Mouse (Mus musculus): ENCODE data around the gene D6Wsu163e. TPM values are rescaled to one million over a fixed set of nuclear protein-coding genes. Genes with fewer than 3 reads are reported as not detected.

D6Wsu163e gene
- total and polyA plus RNA-seq, 3 experiments, result 28.4 to 31.4 TPM; not detected in 1

DNA sequence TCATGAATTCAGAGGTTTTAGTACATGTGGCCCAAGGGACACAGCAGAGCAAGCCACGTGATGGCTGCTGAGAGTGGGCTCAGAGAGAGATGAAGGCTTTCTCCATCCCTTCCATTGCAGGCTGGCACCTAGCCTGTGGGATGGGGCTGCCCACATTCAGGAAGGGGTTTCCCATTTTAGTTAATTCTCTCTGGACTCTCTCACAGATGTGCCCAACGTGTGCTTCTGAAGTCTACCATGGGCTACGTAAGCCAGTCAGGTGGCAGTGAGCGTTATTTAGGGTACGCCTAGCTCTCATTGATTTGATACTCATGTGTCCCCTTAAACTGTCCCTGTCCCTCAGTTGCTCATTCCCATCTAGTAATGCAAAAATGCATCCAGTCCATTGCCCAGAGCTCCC is 24.8 kb upstream of the D6Wsu163e start:
- Histone ChIP-seq H3K27ac (ENCODE audit: control insufficient read depth, low read depth, low read length) (no peak overlapping the region), H3K9ac (ENCODE audit: control insufficient read depth, low read depth, low read length, poor library complexity, severe bottlenecking) (no peak overlapping the region)
- TF ChIP-seq MAX (IDR thresholded peaks at IDR 0.05; ENCODE audit: low read length) (no peak), MXI1 (IDR thresholded peaks at IDR 0.05; ENCODE audit: low read depth, low read length) (no peak), CHD2 (IDR thresholded peaks at IDR 0.05; ENCODE audit: low read length) (no peak), POLR2AphosphoS5 (IDR thresholded peaks at IDR 0.05; ENCODE audit: borderline replicate concordance, low read depth, low read length) (no peak), SIN3A (IDR thresholded peaks at IDR 0.05; ENCODE audit: low read length) (no peak), UBTF (IDR thresholded peaks at IDR 0.05; ENCODE audit: borderline replicate concordance, insufficient read depth, low read depth, low read length) (no peak), CHD1 (IDR thresholded peaks at IDR 0.05; ENCODE audit: low read depth, low read length) (no peak), TCF12 (IDR thresholded peaks at IDR 0.05; ENCODE audit: low read depth, low read length) (no peak), ELF1 (IDR thresholded peaks at IDR 0.05; ENCODE audit: low read depth, low read length) (no peak), POLR2A (IDR thresholded peaks at IDR 0.05; ENCODE audit: control insufficient read depth in 1 of 2, insufficient read depth in 1 of 2, low read depth in 1 of 2, low read length in 2 of 2, poor library complexity in 1 of 2) (no peak), ETS1 (IDR thresholded peaks at IDR 0.05; ENCODE audit: low read depth, low read length) (no peak), ZMIZ1 (IDR thresholded peaks at IDR 0.05; ENCODE audit: low read depth, low read length) (no peak), MEF2A (IDR thresholded peaks at IDR 0.05; ENCODE audit: extremely low read depth, insufficient replicate concordance, low read depth, low read length, poor library complexity, severe bottlenecking) (no peak), RAD21 (IDR thresholded peaks at IDR 0.05; ENCODE audit: low read depth, low read length) (no peak), MAFK (IDR thresholded peaks at IDR 0.05; ENCODE audit: borderline replicate concordance, low read depth, low read length) (no peak)

DNA sequence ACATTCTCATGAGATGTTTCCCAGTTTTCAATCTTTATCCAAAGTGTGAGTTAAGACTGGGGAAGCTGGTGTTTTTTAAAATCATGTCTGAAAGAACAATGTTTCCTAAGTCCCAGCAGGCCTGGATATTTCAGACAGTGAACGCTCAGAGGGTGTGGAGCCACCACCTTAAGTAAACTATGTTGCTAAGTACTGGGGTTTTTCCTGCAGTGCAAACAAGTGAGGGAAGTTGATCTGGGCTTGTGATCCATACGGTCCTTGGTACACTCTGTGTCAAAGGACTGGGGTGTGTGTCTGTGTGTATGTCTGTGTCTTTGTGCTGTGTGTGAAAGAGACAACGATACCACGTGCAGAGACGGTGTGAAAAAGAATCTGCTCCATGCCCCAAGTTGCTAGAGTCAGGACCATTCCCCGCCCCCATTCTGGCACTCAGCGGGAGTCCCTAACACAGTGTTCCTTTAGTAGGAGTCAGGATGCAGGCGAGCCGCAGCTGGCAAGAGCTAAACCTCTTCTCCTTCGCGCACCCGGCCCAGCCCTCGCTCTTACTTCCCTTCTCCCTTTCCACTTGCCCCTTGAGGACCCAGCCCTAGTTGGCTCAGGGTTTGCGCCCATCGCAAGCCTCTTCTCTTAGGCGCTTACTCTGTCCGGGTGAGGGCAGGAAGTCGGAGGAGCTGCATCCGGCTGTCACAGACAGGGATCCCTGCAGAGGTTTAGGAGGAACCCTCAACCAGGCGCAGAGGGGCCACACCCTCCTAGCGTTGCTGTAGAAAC is 18.5 kb upstream of the D6Wsu163e start, which contains the start of gene Dyrk4:
TSS of gene Dyrk4 (minus strand) at position 729 of the 771 bp plus-strand sequence.
- Histone ChIP-seq H3K4me1 (ENCODE audit: control insufficient read depth in 1 of 2, insufficient read depth in 2 of 2, low read length in 2 of 2) (no peaks in the 10 kb centered on the region), H3K4me3 (ENCODE audit: control insufficient read depth in 1 of 2, insufficient read depth in 1 of 2, low read depth in 2 of 2, low read length in 2 of 2) (no peak within 1 kb of the TSS), H3K9me3 (replicated peaks; ENCODE audit: insufficient read depth, low read length) (no peaks in the 10 kb centered on the region), H3K36me3 (ENCODE audit: control insufficient read depth in 1 of 2, insufficient read depth in 2 of 2, low read length in 2 of 2) (peaks cover 0 to 9% of the 10 kb centered on the region in 2 experiments; a peak in 2 of 4 replicates), H3K9ac (ENCODE audit: control insufficient read depth, low read depth, low read length, poor library complexity, severe bottlenecking) (no peak within 1 kb of the TSS), H3K27me3 (ENCODE audit: control insufficient read depth in 1 of 2, insufficient read depth in 2 of 2, low read length in 2 of 2) (no peaks in the 10 kb centered on the region), H3K27ac (ENCODE audit: control insufficient read depth, low read depth, low read length) (no peak within 1 kb of the TSS), H3K79me2 (ENCODE audit: control insufficient read depth, insufficient read depth, low read length, poor library complexity) (no peaks in the 10 kb centered on the region)
- no peak for DNase-seq (ENCODE audit: low read depth, low spot score)
- TF ChIP-seq TCF12 (IDR thresholded peaks at IDR 0.05; ENCODE audit: low read depth, low read length) (no peak), GABPA (IDR thresholded peaks at IDR 0.05; ENCODE audit: low read depth, low read length) (no peak), CHD2 (IDR thresholded peaks at IDR 0.05; ENCODE audit: low read length) (no peak), GATA1 (IDR thresholded peaks at IDR 0.05; ENCODE audit: low read depth, low read length) (no peak), BHLHE40 (IDR thresholded peaks at IDR 0.05; ENCODE audit: borderline replicate concordance, low read depth, low read length) (no peak), JUND (IDR thresholded peaks at IDR 0.05; ENCODE audit: low read depth, low read length) (no peak), POLR2AphosphoS2 (IDR thresholded peaks at IDR 0.05; ENCODE audit: low read length) (no peak)

More for the DNA sequence above, 24.8 kb upstream of the D6Wsu163e start:
- Histone ChIP-seq H3K4me1 (ENCODE audit: control insufficient read depth in 1 of 2, insufficient read depth in 2 of 2, low read length in 2 of 2) (no peaks in the 10 kb centered on the region), H3K9me3 (replicated peaks; ENCODE audit: insufficient read depth, low read length) (no peaks in the 10 kb centered on the region), H3K27me3 (ENCODE audit: control insufficient read depth in 1 of 2, insufficient read depth in 2 of 2, low read length in 2 of 2) (no peaks in the 10 kb centered on the region; a peak in 1 of 4 replicates), H3K36me3 (ENCODE audit: control insufficient read depth in 1 of 2, insufficient read depth in 2 of 2, low read length in 2 of 2) (no peaks in the 10 kb centered on the region), H3K79me2 (ENCODE audit: control insufficient read depth, insufficient read depth, low read length, poor library complexity) (no peaks in the 10 kb centered on the region), H3K4me3 (ENCODE audit: control insufficient read depth in 1 of 2, insufficient read depth in 1 of 2, low read depth in 2 of 2, low read length in 2 of 2) (no peak overlapping the region)
- no peak for DNase-seq (ENCODE audit: low read depth, low spot score)
